Mouse (Mus musculus) kidney, adult 2 months (tissue): Measurements from ENCODE around the gene Ap1s3. TPM values are rescaled to one million over a fixed set of nuclear protein-coding genes. Genes with fewer than 3 reads are reported as not detected.

Experiments used
- DNase-seq: peaks from one replicate; pipeline ENCODE4 v3.0.0; 2021
- H3K27ac ChIP-seq: fragments of 200-500 bp; 2 replicates; pipeline ENCODE4 v1.5.1; 2012; ENCODE audit warnings: low read depth, low read length, control low read depth, inconsistent platforms; ENCODE audit not compliant: insufficient read depth
- H3K27me3 ChIP-seq: fragments of 200-500 bp; replicated peaks from 2 replicates; pipeline ENCODE4 v1.6.1; 2012; ENCODE audit warnings: mild to moderate bottlenecking, moderate library complexity, low read length, inconsistent platforms; ENCODE audit not compliant: control insufficient read depth, insufficient read depth
- H3K36me3 ChIP-seq: fragments of 200-500 bp; 2 replicates; pipeline ENCODE4 v1.6.1; 2012; ENCODE audit warnings: mild to moderate bottlenecking, moderate library complexity, low read length, inconsistent platforms; ENCODE audit not compliant: control insufficient read depth, insufficient read depth
- H3K4me1 ChIP-seq: fragments of 200-500 bp; 2 replicates; pipeline ENCODE4 v1.6.1; 2011; ENCODE audit warnings: low read length; ENCODE audit not compliant: control insufficient read depth, insufficient read depth
- H3K4me3 ChIP-seq: fragments of 200-500 bp; 2 replicates; pipeline ENCODE4 v1.5.1; 2011; ENCODE audit warnings: mild to moderate bottlenecking, low read depth, low read length, control low read depth; ENCODE audit not compliant: insufficient read depth
- CTCF ChIP-seq: fragments of 200-500 bp; conservative IDR thresholded peaks from 2 replicates; pipeline ENCODE4 v1.5.1; 2011; ENCODE audit warnings: low read depth, mild to moderate bottlenecking, control low read depth, low read length, moderate library complexity, mixed read lengths; ENCODE audit not compliant: insufficient read depth, insufficient read length
- POLR2A ChIP-seq: fragments of 200-500 bp; IDR thresholded peaks from one replicate; pipeline ENCODE4 v1.6.1; 2011; ENCODE audit warnings: low read depth, low read length, control low read depth
- WGBS: fragments of 180-500 bp; shearing (Covaris S2); methylation state at CpG from one replicate; pipeline ENCODE4 v1.1.7; 2018; 5-methylcytosine and 5-hydroxymethylcytosine counted together
- polyA plus RNA-seq: library from polyadenylated mRNA; depleted of rRNA; stranded (reverse); fragments of >200 nt; gene quantifications from 2 replicates; pipeline ENCODE4 v1.2.3, GENCODE M21; 2012

The Ap1s3 gene
- polyA plus RNA-seq, 1 experiment, result 30.3 TPM

- Histone ChIP-seq H3K27ac (no peak overlapping the region), H3K27me3 (no peaks in the 10 kb centered on the region), H3K4me3 (no peak overlapping the region), H3K4me1 (0 out of 2 replicates have a peak, but pooled peaks cover 2% of the 10 kb centered on the region), H3K36me3 (no peaks in the 10 kb centered on the region)
- no peak for TF ChIP-seq CTCF
- no peak for DNase-seq
- 79% methylated on average over 6 of the region's 6 CpGs for WGBS
Observed at GRCm38 (mm10) chr1:79641355-79641754, 30.4 kb downstream of the Ap1s3 start.

- Histone ChIP-seq H3K4me3 (no peak overlapping the region), H3K4me1 (0 out of 2 replicates have a peak, but pooled peaks cover 2% of the 10 kb centered on the region), H3K27ac (no peak overlapping the region), H3K27me3 (no peaks in the 10 kb centered on the region), H3K36me3 (no peaks in the 10 kb centered on the region)
- peak; percentile 45 for DNase-seq
- WGBS, result 58% methylated on average over 7 of the region's 7 CpGs
- TF ChIP-seq POLR2A (no peak), CTCF (peak; percentile 76)
Observed at GRCm38 (mm10) chr1:79640151-79640550, 31.6 kb downstream of the Ap1s3 start.

- Histone ChIP-seq H3K4me3 (no peak overlapping the region), H3K4me1 (0 out of 2 replicates have a peak, but pooled peaks cover 2% of the 10 kb centered on the region), H3K36me3 (no peaks in the 10 kb centered on the region), H3K27me3 (no peaks in the 10 kb centered on the region), H3K27ac (no peak overlapping the region)
- TF ChIP-seq POLR2A, result no peak
- TF ChIP-seq CTCF, result no peak
- 75% methylated on average over 5 of the region's 5 CpGs for WGBS
- DNase-seq, result no peak
Observed at GRCm38 (mm10) chr1:79639683-79640082, 32.1 kb downstream of the Ap1s3 start.

- Histone ChIP-seq H3K27me3 (no peaks in the 10 kb centered on the region), H3K4me1 (no peaks in the 10 kb centered on the region), H3K36me3 (no peaks in the 10 kb centered on the region), H3K4me3 (no peak overlapping the region), H3K27ac (no peak overlapping the region)
- no peak for DNase-seq
- TF ChIP-seq POLR2A, result no peak
- no peak for TF ChIP-seq CTCF
- WGBS, result 61% methylated on average over 6 of the region's 6 CpGs
Observed at GRCm38 (mm10) chr1:79639107-79639506, 32.7 kb downstream of the Ap1s3 start.

- H3K36me3 ChIP-seq, result no peaks in the 10 kb centered on the region
- no peak overlapping the region for H3K4me3 ChIP-seq
- no peak for DNase-seq
- 86% methylated on average over 2 of the region's 2 CpGs for WGBS
- no peak overlapping the region for H3K27ac ChIP-seq
- TF ChIP-seq POLR2A, result no peak
- no peak for TF ChIP-seq CTCF
- H3K27me3 ChIP-seq, result no peaks in the 10 kb centered on the region
- H3K4me1 ChIP-seq, result no peaks in the 10 kb centered on the region
Observed at GRCm38 (mm10) chr1:79637768-79638167, 34.0 kb downstream of the Ap1s3 start.

GRCm38 (mm10) chr1:79631521-79631920 lies 40.3 kb downstream of the Ap1s3 start:
- Histone ChIP-seq H3K36me3 (no peaks in the 10 kb centered on the region), H3K27ac (no peak overlapping the region), H3K4me3 (no peak overlapping the region), H3K27me3 (no peaks in the 10 kb centered on the region), H3K4me1 (no peaks in the 10 kb centered on the region)
- WGBS, result 69% methylated on average over 4 of the region's 4 CpGs
- TF ChIP-seq CTCF, result no peak
- no peak for TF ChIP-seq POLR2A
- no peak for DNase-seq

- DNase-seq, result no peak
- no peak overlapping the region for H3K4me3 ChIP-seq
- H3K27me3 ChIP-seq, result no peaks in the 10 kb centered on the region
- 66% methylated on average over 5 of the region's 5 CpGs for WGBS
- H3K27ac ChIP-seq, result no peak overlapping the region
- TF ChIP-seq POLR2A, result no peak
- TF ChIP-seq CTCF, result no peak
- no peaks in the 10 kb centered on the region for H3K36me3 ChIP-seq
- H3K4me1 ChIP-seq, result no peaks in the 10 kb centered on the region
Observed at GRCm38 (mm10) chr1:79629726-79630125, 42.0 kb downstream of the Ap1s3 start.
